Comparison of ENCODE assay signal across 8 mouse cellular contexts in genomic region chr7:19629361-19629734, GRCm38 (mm10). TPM values are rescaled to one million over a fixed set of nuclear protein-coding genes. Genes with fewer than 3 reads are reported as not detected.
DNase-seq lines count a peak whose midpoint lies in the region; ATAC-seq lines count a peak whose summit lies in the region.

Relb (minus strand) TSS chr7:19629438.

- H3K4me1 ChIP-seq in forebrain, embryonic 10.5 days = peaks cover 24% of the 10 kb centered on the region
- H3K4me1 ChIP-seq in heart, embryonic 14.5 days (ENCODE audit: control insufficient read depth in 2 of 2, insufficient read depth in 2 of 2, low read length in 2 of 2) = peaks cover 0 to 2% of the 10 kb centered on the region in 2 experiments; a peak in 1 of 4 replicates
- peaks cover 58% of the 10 kb centered on the region for H3K4me1 ChIP-seq in liver, embryonic 12.5 days

- peaks cover 26% of the 10 kb centered on the region for H3K36me3 ChIP-seq in forebrain, embryonic 10.5 days (replicated peaks)
- H3K36me3 ChIP-seq in heart, embryonic 14.5 days (ENCODE audit: control insufficient read depth, insufficient read depth, low read length) = peaks cover 26% of the 10 kb centered on the region
- peaks cover 25% of the 10 kb centered on the region for H3K36me3 ChIP-seq in liver, embryonic 12.5 days
- H3K36me3 ChIP-seq in splenic B cell, adult 2 months (ENCODE audit: control insufficient read depth, insufficient read depth, low read length, poor library complexity, severe bottlenecking) = peaks cover 14% of the 10 kb centered on the region

- peak within 1 kb of the TSS; percentile 76 for H3K27ac ChIP-seq in forebrain, embryonic 10.5 days
- H3K27ac ChIP-seq in heart, embryonic 14.5 days (replicated peaks in 1 of 2; ENCODE audit: control insufficient read depth in 1 of 2, insufficient read depth in 1 of 2, low read depth in 2 of 2, low read length in 2 of 2) = peak within 1 kb of the TSS; percentile 86 to 92
- peak within 1 kb of the TSS; percentile 90 for H3K27ac ChIP-seq in liver, embryonic 12.5 days

- H3K4me3 ChIP-seq in forebrain, embryonic 10.5 days = peak within 1 kb of the TSS; percentile 74
- H3K4me3 ChIP-seq in heart, embryonic 14.5 days (ENCODE audit: control insufficient read depth in 1 of 2, insufficient read depth in 1 of 2, low read depth in 1 of 2, low read length in 2 of 2) = peak within 1 kb of the TSS; percentile 83 to 88
- H3K4me3 ChIP-seq in liver, embryonic 12.5 days = peak within 1 kb of the TSS; percentile 84

- peak; percentile 82 for DNase-seq in CD8-positive naive resting alpha-beta T cell, adult 2 months (ENCODE audit: low read depth in 2 of 2, low spot score in 2 of 2)
- peak; percentile 65 for DNase-seq in c-Kit-negative CD71-positive TER-119-positive erythroid progenitor cells, embryonic 14.5 days (ENCODE audit: low read depth, low spot score)
- DNase-seq in forebrain, embryonic 10.5 days (ENCODE audit: extremely low spot score, low spot score) = peak; percentile 89
- DNase-seq in kidney, postnatal 14 days = peak; percentile 94
- peak; percentile 92 for DNase-seq in naive thymus-derived CD4-positive, alpha-beta T cell, adult 2 months (ENCODE audit: low read depth)
- peak; percentile 96 for DNase-seq in splenic B cell, adult 2 months (ENCODE audit: low read depth, low spot score)

- H3K4me2 ChIP-seq in heart, embryonic 14.5 days (ENCODE audit: low read length) = peak within 1 kb of the TSS; percentile 96
- H3K4me2 ChIP-seq in liver, embryonic 12.5 days = peak within 1 kb of the TSS; percentile 100

- 1% methylated on average over 35 of the region's 41 CpGs for WGBS in forebrain, embryonic 10.5 days
- under 1% methylated on average over 39 of the region's 41 CpGs for WGBS in heart, embryonic 14.5 days
- whole genome bisulfite sequencing in liver, embryonic 12.5 days (ENCODE audit: insufficient replicate concordance) = under 1% methylated on average over 41 of the region's 41 CpGs

- ATAC-seq in heart, embryonic 14.5 days (ENCODE audit: insufficient number of reproducible peaks, insufficient read depth, low FRiP score, low read depth) = peak; percentile 69; the same call in 1 of the 2 replicates
- peak; percentile 41 for ATAC-seq in liver, embryonic 12.5 days

- H3K9me3 ChIP-seq in forebrain, embryonic 10.5 days = no peaks in the 10 kb centered on the region
- H3K9me3 ChIP-seq in heart, embryonic 14.5 days (ENCODE audit: control insufficient read depth, low read length) = no peaks in the 10 kb centered on the region
- H3K9me3 ChIP-seq in liver, embryonic 12.5 days (replicated peaks) = no peaks in the 10 kb centered on the region

- no peaks in the 10 kb centered on the region for H3K27me3 ChIP-seq in forebrain, embryonic 10.5 days (ENCODE audit: poor library complexity, severe bottlenecking)
- H3K27me3 ChIP-seq in heart, embryonic 14.5 days (ENCODE audit: control insufficient read depth, insufficient read depth, low read length) = no peaks in the 10 kb centered on the region
- H3K27me3 ChIP-seq in liver, embryonic 12.5 days (replicated peaks) = 0 out of 2 replicates have a peak, but pooled peaks cover under 1% of the 10 kb centered on the region
- H3K27me3 ChIP-seq in splenic B cell, adult 2 months (ENCODE audit: control insufficient read depth, insufficient read depth, low read length, poor library complexity, severe bottlenecking) = no peaks in the 10 kb centered on the region

- H3K9ac ChIP-seq in heart, embryonic 14.5 days (ENCODE audit: low read length) = peak within 1 kb of the TSS; percentile 72
- peak within 1 kb of the TSS; percentile 74 for H3K9ac ChIP-seq in liver, embryonic 12.5 days

RNA-seq across cellular contexts. Expression of gene Relb, which starts in this region (rescaled TPM):
- polyA plus RNA-seq in forebrain, embryonic 10.5 days (2016; fragmentation: Nextera tagmentation; extraction: Ambion mirVana) = 3.0 TPM in 2 replicates
- polyA plus RNA-seq in heart, embryonic 14.5 days (2014; fragmentation: Nextera tagmentation; extraction: Ambion mirVana) = 4.8 and 6.1 TPM in 2 replicates
- polyA plus RNA-seq in liver, embryonic 12.5 days (2016; fragmentation: Nextera tagmentation; extraction: Ambion mirVana) = 1.9 and 2.6 TPM in 2 replicates

Comparison
In these comparisons a context has a peak if more than half of its experiments do, and no peak if none do; other contexts are left out.
1. Peak in every context shown above with its lines: DNase-seq, ATAC-seq, H3K4me3 ChIP-seq and H3K27ac ChIP-seq.